Mouse (Mus musculus) forebrain, embryonic 12.5 days (tissue): ENCODE data around the gene Sipa1l3. TPM values are rescaled to one million over a fixed set of nuclear protein-coding genes. Genes with fewer than 3 reads are reported as not detected.

Experiments used
- ATAC-seq: fragments of 200-750 bp; cut with Nextera tagmentation; 2 replicates; pipeline ENCODE4 v1.8.0; 2017; ENCODE audit warnings: moderate TSS enrichment; ENCODE audit not compliant: low FRiP score
- H3K27ac ChIP-seq: fragments of 300-500 bp; sonication (generic); 2 replicates; pipeline ENCODE4 v1.5.1; 2016; ENCODE audit warnings: mild to moderate bottlenecking
- H3K27me3 ChIP-seq: fragments of 300-500 bp; sonication (generic); 2 replicates; pipeline ENCODE4 v1.6.1; 2016; ENCODE audit warnings: mild to moderate bottlenecking
- H3K36me3 ChIP-seq: fragments of 300-500 bp; sonication (generic); replicated peaks from 2 replicates; pipeline ENCODE4 v1.6.1; 2016; ENCODE audit warnings: mild to moderate bottlenecking
- H3K4me1 ChIP-seq: fragments of 300-500 bp; sonication (generic); 2 replicates; pipeline ENCODE4 v1.6.1; 2016
- H3K4me2 ChIP-seq: fragments of 300-500 bp; sonication (generic); 2 replicates; pipeline ENCODE4 v1.6.1; 2016; ENCODE audit warnings: mild to moderate bottlenecking, moderate library complexity
- H3K4me3 ChIP-seq: fragments of 300-500 bp; sonication (generic); replicated peaks from 2 replicates; pipeline ENCODE4 v1.5.1; 2016; ENCODE audit warnings: mild to moderate bottlenecking
- H3K9ac ChIP-seq: fragments of 300-500 bp; sonication (generic); 2 replicates; pipeline ENCODE4 v1.6.1; 2016; ENCODE audit warnings: mild to moderate bottlenecking
- H3K9me3 ChIP-seq: fragments of 300-500 bp; sonication (generic); 2 replicates; pipeline ENCODE4 v1.6.1; 2016
- WGBS: fragments of 180-500 bp; shearing (Covaris S2); methylation state at CpG from one replicate; pipeline ENCODE4 v1.1.7; 2016; 5-methylcytosine and 5-hydroxymethylcytosine counted together
- polyA plus RNA-seq: library from polyadenylated mRNA; unstranded; fragments of >200 nt; fragmentation: Nextera tagmentation; extraction: Ambion mirVana; gene quantifications from 2 replicates; pipeline ENCODE4 v1.2.1, GENCODE M21; 2016

The Sipa1l3 gene
- polyA plus RNA-seq, 1 experiment from 2014 or later, result 12.3 TPM

DNA sequence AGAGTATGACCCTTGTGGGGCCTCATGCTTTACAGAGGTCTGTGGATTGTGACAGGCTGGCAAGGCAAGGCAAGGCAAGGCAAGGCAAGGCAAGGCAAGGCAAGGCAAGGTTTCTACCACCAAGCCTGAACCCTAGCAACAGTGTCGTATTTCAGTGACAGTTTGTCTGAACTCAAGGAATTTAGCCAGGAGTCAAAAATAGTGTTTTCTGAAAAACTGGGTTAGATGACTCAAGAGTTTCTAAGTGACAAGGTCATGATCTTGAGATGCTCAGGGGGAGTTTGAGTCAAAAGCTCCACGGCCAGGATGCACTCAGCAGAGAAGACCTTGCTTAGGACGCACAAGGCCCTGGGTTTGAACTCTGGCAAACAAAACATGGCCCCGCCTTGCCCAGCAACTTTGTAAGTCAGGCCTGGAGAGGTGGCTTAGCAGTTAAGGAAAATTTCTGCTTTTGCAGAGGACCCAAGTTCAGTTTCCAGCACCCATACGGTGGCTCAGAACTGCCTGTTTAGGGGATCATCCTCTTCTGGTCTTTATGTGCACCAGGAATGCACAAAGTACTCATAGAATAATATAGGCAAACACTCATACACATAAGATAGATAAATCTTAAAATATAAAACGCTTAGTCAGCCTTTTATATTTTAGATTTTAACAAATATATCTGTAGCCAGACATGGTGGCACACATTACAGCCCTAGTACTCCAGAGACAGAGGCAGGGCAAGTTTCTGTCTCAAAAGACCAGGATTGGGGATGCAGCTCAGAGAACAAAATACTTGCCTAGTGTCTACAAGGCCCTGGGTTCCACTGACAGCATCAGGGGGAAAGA, 182.4 kb downstream of the Sipa1l3 start:
- Histone ChIP-seq H3K27ac (no peak overlapping the region), H3K4me1 (peaks cover 8% of the 10 kb centered on the region; the same call in 1 of the 2 replicates), H3K4me2 (no peak overlapping the region), H3K27me3 (no peaks in the 10 kb centered on the region), H3K4me3 (no peak overlapping the region), H3K9ac (no peak overlapping the region), H3K9me3 (no peaks in the 10 kb centered on the region), H3K36me3 (peaks cover 14% of the 10 kb centered on the region)
- 81% methylated on average over 6 of the region's 6 CpGs for WGBS
- ATAC-seq, result no peak

DNA sequence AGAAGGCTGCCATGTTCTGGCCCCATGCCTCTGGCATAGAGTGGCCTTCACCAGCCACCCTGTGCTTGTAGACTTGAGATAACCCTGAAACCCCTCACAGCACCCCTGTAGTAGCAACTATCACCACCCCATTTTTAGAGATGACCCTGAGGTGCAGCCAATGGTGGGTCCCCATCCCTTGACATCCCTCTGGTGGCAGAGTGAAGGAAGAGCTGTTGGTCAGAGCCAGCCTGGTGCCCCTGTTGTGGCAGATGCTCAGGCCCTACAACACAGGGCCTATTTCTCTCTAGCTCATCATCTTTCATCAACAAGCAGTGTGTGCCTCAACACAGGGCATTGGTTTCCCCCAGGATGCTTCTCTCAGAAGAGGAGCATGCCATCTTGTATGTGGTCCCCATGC, 183.2 kb downstream of the Sipa1l3 start:
- Histone ChIP-seq H3K36me3 (peaks cover 20% of the 10 kb centered on the region), H3K4me3 (no peak overlapping the region), H3K27me3 (no peaks in the 10 kb centered on the region), H3K27ac (no peak overlapping the region), H3K4me1 (peaks cover 8% of the 10 kb centered on the region; the same call in 1 of the 2 replicates), H3K9me3 (no peaks in the 10 kb centered on the region), H3K4me2 (no peak overlapping the region), H3K9ac (no peak overlapping the region)
- ATAC-seq, result no peak

- peaks cover 20% of the 10 kb centered on the region for H3K36me3 ChIP-seq
- H3K4me1 ChIP-seq, result peaks cover 8% of the 10 kb centered on the region; the same call in 1 of the 2 replicates
- H3K4me2 ChIP-seq, result no peak overlapping the region
- WGBS, result 52% methylated on average over 6 of the region's 7 CpGs
- H3K27me3 ChIP-seq, result no peaks in the 10 kb centered on the region
- no peak overlapping the region for H3K4me3 ChIP-seq
- no peak for ATAC-seq
- no peaks in the 10 kb centered on the region for H3K9me3 ChIP-seq
- 0 out of 2 replicates have a peak overlapping the region, but pooled peaks have one; percentile 13 for H3K27ac ChIP-seq
- no peak overlapping the region for H3K9ac ChIP-seq
Measured at GRCm38 (mm10) chr7:29334156-29334555, 184.3 kb downstream of the Sipa1l3 start.

DNA sequence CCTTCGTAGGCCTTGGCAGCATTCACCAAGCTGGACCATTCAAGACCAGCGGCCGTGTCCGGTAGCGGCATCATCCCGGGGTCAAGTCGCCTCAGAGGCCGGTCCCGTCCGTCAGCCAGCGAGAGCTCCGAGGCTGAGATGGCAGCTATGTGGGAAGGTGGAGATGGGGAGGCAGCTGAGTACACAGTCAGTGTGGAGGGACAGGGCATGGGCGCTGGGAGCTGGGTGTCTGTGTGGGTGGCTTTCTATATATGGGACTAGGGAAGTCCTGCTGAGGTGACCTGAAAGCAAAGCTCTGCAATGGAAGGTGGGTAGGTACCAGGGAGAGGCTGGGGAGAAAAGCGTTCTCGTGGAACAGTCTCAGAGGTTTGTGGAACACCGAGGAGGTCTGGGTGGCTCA, 189.5 kb downstream of the Sipa1l3 start:
- Histone ChIP-seq H3K27me3 (no peaks in the 10 kb centered on the region), H3K27ac (no peak overlapping the region), H3K4me3 (no peak overlapping the region), H3K4me1 (peaks cover 3% of the 10 kb centered on the region; the same call in 1 of the 2 replicates), H3K36me3 (peaks cover 35% of the 10 kb centered on the region), H3K4me2 (no peak overlapping the region), H3K9ac (no peak overlapping the region), H3K9me3 (no peaks in the 10 kb centered on the region)
- WGBS, result 93% methylated on average over 16 of the region's 16 CpGs
- no peak for ATAC-seq

- H3K27me3 ChIP-seq, result no peaks in the 10 kb centered on the region
Measured at GRCm38 (mm10) chr7:29327087-29327486, 191.4 kb downstream of the Sipa1l3 start.

DNA sequence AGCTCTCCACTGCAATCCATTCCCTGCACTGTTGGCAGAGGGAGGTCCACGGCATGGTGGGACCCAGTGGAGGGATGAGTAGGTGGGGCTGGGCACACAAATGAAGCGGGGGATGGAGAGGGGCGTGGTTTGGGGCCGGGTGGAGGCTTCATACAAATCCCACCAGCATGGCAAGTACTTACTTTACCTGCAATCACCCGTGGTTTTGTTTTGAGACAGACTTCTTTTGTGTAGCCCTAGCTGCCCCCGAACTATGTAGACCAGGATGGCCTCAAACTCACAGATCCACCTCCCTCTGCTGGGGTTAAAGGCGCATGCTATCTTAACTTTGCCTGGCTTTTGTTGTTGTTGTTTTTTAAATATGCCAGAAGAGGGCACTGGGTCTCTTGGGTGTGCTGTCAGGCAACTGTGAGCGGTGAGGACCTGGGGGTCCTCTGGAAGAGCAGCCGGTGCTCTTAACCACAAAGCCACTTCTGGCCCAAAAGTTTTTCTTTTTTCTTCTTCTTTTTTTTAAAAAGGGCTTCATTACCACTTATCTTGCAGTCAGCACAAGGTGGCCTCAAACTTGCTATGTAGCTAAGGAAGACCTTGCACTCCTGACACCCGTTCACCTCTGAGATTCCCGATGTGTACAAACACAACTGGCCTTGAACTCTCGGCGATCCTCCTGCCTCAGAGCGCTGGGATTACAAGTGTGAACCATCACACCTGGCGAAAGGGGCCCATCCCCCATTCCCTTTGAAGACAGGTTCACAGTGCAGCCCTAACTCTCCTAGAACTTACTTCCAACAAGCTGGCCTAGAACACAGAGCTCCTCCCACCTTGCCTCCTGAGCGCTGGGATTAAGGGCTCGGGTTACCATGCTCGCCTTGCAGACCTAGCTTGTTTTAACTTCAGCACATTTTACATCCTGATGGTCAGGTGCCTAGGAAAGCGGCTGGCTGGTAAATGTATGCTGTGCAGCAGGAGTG, 198.8 kb downstream of the Sipa1l3 start:
- peak overlapping the region; percentile 96 for H3K27ac ChIP-seq
- peaks cover 73% of the 10 kb centered on the region for H3K4me1 ChIP-seq
- peak overlapping the region; percentile 28 for H3K4me3 ChIP-seq
- peak overlapping the region; percentile 50 for H3K4me2 ChIP-seq
- no peaks in the 10 kb centered on the region for H3K9me3 ChIP-seq
- H3K27me3 ChIP-seq, result no peaks in the 10 kb centered on the region
- no peak for ATAC-seq
- H3K9ac ChIP-seq, result peak overlapping the region; percentile 55
- peaks cover 26% of the 10 kb centered on the region for H3K36me3 ChIP-seq
- 8% methylated on average over 19 of the region's 19 CpGs for WGBS

More at GRCm38 (mm10) chr7:29327087-29327486, 191.4 kb downstream of the Sipa1l3 start:
- H3K27ac ChIP-seq, result no peak overlapping the region
- H3K36me3 ChIP-seq, result peaks cover 35% of the 10 kb centered on the region
- H3K4me1 ChIP-seq, result peaks cover under 1% of the 10 kb centered on the region; the same call in 1 of the 2 replicates
- 91% methylated on average over 6 of the region's 6 CpGs for WGBS
- no peak overlapping the region for H3K4me3 ChIP-seq
- no peak overlapping the region for H3K9ac ChIP-seq
- H3K9me3 ChIP-seq, result no peaks in the 10 kb centered on the region
- ATAC-seq, result no peak
- no peak overlapping the region for H3K4me2 ChIP-seq

- Histone ChIP-seq H3K4me3 (peak overlapping the region; percentile 28), H3K9ac (peak overlapping the region; percentile 55), H3K27ac (peak overlapping the region; percentile 96), H3K27me3 (no peaks in the 10 kb centered on the region), H3K9me3 (no peaks in the 10 kb centered on the region), H3K4me2 (peak overlapping the region; percentile 50), H3K36me3 (peaks cover 24% of the 10 kb centered on the region), H3K4me1 (peaks cover 86% of the 10 kb centered on the region)
- ATAC-seq, result peak; percentile 16
- 3% methylated on average over 18 of the region's 18 CpGs for WGBS
Measured at GRCm38 (mm10) chr7:29318115-29318911, 200.1 kb downstream of the Sipa1l3 start.

DNA sequence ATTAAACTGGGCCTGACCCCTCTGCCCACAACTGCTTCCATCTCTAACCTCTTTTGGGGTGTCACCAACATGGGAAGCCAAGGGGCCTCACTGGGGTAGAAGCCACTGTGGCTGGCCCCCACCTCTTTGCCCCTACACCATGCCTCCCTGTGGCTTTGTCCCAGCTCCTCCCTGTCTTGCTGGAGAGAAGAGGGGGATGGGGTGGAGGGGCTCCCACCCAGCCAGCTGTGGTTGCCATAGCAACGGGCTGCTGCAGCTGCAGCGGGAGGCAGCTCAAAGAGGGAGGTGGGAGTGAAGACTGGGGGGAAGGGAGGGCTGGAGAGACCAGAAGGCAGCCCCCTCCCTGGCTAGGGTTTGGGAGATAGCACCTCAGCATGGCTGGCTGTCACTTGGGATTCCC, 200.9 kb downstream of the Sipa1l3 start:
- peak overlapping the region; percentile 50 for H3K4me2 ChIP-seq
- H3K27ac ChIP-seq, result peak overlapping the region; percentile 96
- peak; percentile 81 for ATAC-seq
- H3K4me1 ChIP-seq, result peaks cover 94% of the 10 kb centered on the region
- H3K36me3 ChIP-seq, result peaks cover 30% of the 10 kb centered on the region
- no peaks in the 10 kb centered on the region for H3K9me3 ChIP-seq
- H3K9ac ChIP-seq, result peak overlapping the region; percentile 54
- WGBS, result 0% methylated on average over 2 of the region's 2 CpGs
- peak overlapping the region; percentile 14; the same call in 1 of the 2 replicates for H3K4me3 ChIP-seq
- H3K27me3 ChIP-seq, result no peaks in the 10 kb centered on the region

DNA sequence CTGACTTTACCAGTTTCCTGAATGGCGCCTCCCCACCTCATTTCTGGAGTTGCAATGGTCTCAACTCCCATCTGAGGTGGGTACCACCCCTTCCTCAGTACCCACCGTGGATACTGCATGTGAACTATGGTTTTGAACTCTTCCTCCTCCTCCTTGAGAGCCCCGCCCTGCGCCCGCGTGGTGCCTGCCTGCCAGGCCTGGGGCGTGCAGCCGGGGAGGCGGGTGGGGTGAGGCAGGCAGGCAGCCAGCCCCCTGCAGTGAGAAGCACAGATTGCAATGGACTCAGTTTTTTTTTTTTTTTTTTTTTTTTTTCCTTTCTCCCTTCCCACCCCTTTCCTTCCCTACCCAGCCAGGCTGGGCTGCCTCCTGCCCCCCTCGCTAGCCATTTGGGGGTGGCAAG, 201.5 kb downstream of the Sipa1l3 start:
- peak; percentile 43 for ATAC-seq
- Histone ChIP-seq H3K27ac (peak overlapping the region; percentile 96), H3K4me2 (peak overlapping the region; percentile 50), H3K4me1 (peaks cover 98% of the 10 kb centered on the region), H3K9me3 (no peaks in the 10 kb centered on the region), H3K4me3 (no peak overlapping the region), H3K27me3 (no peaks in the 10 kb centered on the region), H3K36me3 (peaks cover 36% of the 10 kb centered on the region), H3K9ac (0 out of 2 replicates have a peak overlapping the region, but pooled peaks have one; percentile 54)
- 2% methylated on average over 10 of the region's 10 CpGs for WGBS

GRCm38 (mm10) chr7:29316137-29316734, 202.2 kb downstream of the Sipa1l3 start:
- 56% methylated on average over 16 of the region's 17 CpGs for WGBS
- Histone ChIP-seq H3K4me1 (peaks cover 90% of the 10 kb centered on the region), H3K9me3 (no peaks in the 10 kb centered on the region), H3K27ac (peak overlapping the region; percentile 96), H3K9ac (peak overlapping the region; percentile 22; the same call in 1 of the 2 replicates), H3K4me2 (peak overlapping the region; percentile 21; the same call in 1 of the 2 replicates), H3K27me3 (no peaks in the 10 kb centered on the region), H3K36me3 (peaks cover 43% of the 10 kb centered on the region), H3K4me3 (no peak overlapping the region)
- no peak for ATAC-seq
